Mouse (Mus musculus) ES-Bruce4 (cell line): ENCODE measurements around the gene Tmem192.

ENCODE experiments used
- CTCF ChIP-seq: IDR thresholded peaks from one replicate; pipeline ENCODE4 v1.8.1; 2011; ENCODE audit warnings: low read depth, low read length
- EP300 ChIP-seq: IDR thresholded peaks from 2 replicates; pipeline ENCODE4 v1.6.1; 2011; ENCODE audit warnings: low read depth, low read length; ENCODE audit not compliant: insufficient read depth

DNA sequence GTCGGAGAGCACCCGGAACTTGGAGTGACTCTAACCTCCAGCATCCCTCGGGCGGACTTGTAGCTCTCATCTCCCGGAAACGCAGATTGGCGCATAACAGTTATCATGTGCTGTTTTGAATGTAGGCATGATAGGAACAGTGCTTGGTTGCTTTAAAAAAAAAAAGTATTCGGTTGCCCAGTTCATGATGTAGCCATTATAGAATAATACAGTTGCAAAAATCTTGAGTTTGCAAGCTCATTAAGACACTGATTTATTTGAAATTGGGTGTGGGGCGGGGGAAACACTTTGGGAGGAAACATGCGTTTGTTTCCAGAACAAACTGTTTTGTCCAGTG lies 681 bp downstream of the Tmem192 start:
- TF ChIP-seq EP300 (no peak), CTCF (no peak)
